Mouse (Mus musculus): ENCODE measurements around the gene Lgi4.

Lgi4 gene

DNA sequence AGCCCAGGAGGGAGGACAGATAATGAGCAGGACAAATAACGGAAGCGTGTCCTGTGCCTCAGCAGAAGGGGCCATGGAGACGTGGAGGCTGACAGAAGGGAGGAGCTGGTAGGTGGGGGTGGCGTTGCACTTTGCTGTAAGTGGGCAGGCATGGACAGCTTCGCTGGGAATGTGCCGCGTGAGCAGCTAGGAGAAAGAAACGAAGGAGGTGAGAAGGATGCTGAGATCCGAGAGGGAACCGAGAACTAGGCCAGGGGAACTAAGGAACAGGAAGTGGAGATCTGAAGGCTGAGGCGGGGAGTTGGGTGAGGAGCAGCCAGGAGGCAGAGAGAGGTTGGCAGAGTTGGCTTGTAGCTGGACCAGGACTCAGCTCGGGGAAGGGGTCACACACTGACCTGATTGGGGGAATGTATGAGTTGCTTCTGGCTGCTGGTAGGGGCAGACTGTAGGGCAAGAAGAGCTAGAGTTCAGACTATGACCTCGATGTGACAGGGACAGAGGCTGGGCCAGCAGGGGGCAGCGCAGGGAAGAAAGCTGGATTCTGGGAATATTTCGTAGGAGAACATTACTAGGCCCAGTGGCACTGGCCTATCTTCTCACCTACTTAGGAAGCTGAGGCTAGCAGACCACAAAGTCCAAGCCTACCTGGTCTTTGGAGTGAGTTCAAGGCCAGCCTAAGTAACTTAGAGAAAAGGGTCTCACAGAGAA, 46.1 kb downstream of the Lgi4 start:
- DNase-seq (ENCODE audit: low spot score in 2 of 2), result peak in 1 of 2 experiments; percentile 80

GRCm38 (mm10) chr7:31106166-31106565, 47.0 kb downstream of the Lgi4 start:
- no peak for DNase-seq (ENCODE audit: low spot score in 2 of 2)

DNA sequence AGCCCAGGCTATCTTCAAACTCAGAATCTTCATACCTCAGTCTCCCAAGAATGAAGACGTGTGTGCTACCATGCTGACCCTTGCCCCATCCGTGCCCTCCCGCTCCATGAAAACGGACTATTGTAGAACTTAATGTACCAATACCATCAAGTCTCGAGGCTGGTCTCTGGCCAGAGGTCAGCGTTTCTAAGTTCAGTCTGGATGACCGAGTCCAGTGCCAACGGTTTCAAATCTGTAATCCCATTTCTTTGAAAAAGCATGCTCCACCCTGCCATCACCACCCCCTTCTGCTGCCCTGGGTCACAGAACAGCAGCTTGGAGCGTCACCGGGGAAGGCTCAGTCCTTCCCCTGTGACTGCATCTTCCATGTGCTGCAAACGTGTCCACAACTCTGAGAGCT, 48.6 kb downstream of the Lgi4 start:
- no peak for DNase-seq (ENCODE audit: low spot score in 2 of 2)

- DNase-seq (ENCODE audit: low spot score in 2 of 2), result no peak
Measured at GRCm38 (mm10) chr7:31109091-31109490, 49.9 kb downstream of the Lgi4 start.

GRCm38 (mm10) chr7:31109796-31110195, 50.7 kb downstream of the Lgi4 start:
- no peak for DNase-seq (ENCODE audit: low spot score in 2 of 2)

- DNase-seq (ENCODE audit: low spot score in 2 of 2), result no peak
Measured at GRCm38 (mm10) chr7:31110861-31111385, 51.8 kb downstream of the Lgi4 start.

DNA sequence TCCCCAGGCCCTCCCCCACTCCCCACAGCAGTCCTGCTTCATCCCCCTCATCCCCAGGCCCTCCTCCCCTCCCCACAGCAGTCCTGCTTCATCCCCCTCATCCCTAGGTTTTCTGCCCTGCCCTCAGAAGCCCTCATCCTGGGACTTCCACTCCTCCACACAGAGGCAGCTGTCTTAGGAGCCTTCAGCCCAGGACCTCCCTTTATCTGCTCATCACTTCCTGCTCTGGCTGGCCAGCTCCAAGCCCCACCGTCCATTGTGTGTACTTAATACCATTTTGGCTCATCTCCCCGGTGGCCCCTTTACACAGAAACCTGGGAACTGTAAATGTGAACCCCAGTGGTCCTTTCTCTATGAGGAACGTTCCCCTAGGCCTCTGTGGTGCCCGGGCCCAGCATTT, 52.9 kb downstream of the Lgi4 start:
- DNase-seq (ENCODE audit: low spot score in 2 of 2), result no peak

DNA sequence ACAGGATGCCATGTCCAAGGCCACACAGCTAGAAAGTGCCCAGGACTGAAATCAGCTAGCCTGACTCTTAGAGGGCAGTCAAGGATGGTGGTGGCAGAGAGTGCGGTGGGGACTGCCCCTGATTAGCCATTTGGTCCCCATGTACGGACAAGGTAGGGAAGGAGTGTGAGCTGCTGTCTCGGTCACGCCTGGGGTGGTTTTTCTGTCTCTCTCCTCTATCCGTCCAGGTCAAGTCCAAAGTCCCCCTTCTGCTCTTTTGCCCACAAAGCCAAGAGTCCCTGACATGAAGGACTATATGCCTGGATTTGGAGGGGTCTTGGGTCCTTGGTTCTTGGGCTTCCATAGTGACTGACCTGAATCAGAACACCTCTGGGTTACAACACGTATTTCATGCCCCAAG, 54.7 kb downstream of the Lgi4 start:
- no peak for DNase-seq (ENCODE audit: low spot score in 2 of 2)

DNA sequence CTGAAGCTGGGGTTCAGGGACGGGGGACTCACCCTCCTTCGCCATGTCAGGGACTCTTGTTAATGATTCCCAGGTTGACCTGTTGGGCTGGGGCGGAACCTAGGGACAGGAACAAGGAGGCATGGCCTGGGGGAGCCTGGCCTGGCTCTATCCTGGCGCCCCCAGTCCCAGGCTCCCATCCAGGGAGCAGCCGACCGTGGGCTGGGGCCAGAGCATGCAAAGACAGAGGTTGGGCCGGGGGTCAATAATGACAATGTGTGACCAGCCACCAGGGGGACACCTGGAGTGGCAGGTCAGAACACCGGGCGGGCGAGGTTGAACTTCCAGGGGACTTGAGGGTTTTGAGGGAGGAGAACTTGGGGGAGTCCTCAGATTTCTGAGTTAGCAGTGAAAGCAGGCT, 55.5 kb downstream of the Lgi4 start:
- DNase-seq (ENCODE audit: low spot score in 2 of 2), result no peak

- DNase-seq (ENCODE audit: low spot score in 2 of 2), result no peak
Measured at GRCm38 (mm10) chr7:31115182-31115581, 56.0 kb downstream of the Lgi4 start, which contains the start of gene Hpn. TSS of gene Hpn (minus strand) at chr7:31115290.

DNA sequence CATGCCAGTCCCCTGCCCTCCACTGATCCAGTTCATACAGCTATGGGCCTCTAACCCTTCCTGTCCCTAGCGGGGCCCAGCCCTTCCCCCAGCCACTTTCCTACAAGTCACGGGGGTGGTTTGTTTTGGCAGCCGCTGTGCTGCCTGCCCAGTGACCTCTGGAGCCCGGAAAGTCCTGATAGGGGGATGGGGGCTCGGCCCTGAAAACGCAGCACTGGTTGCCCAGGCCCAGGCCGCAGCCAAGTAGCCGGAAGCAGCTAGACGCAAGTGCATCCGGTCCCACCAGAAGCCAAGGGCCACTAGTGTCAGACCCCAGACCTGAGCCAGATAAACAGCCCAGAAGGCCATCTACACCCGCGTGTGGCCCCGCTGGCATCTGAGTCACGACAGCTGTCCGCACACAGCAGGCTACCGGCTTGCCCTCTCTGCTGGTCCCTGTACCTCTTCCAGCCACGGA, 56.5 kb downstream of the Lgi4 start:
- DNase-seq (ENCODE audit: low spot score in 2 of 2), result no peak

GRCm38 (mm10) chr7:31116721-31117145, 57.6 kb downstream of the Lgi4 start:
- no peak for DNase-seq (ENCODE audit: low spot score in 2 of 2)

GRCm38 (mm10) chr7:31117465-31117864, 58.3 kb downstream of the Lgi4 start:
- DNase-seq (ENCODE audit: low spot score in 2 of 2), result no peak

GRCm38 (mm10) chr7:31118486-31118885, 59.3 kb downstream of the Lgi4 start:
- no peak for DNase-seq (ENCODE audit: low spot score in 2 of 2)

DNA sequence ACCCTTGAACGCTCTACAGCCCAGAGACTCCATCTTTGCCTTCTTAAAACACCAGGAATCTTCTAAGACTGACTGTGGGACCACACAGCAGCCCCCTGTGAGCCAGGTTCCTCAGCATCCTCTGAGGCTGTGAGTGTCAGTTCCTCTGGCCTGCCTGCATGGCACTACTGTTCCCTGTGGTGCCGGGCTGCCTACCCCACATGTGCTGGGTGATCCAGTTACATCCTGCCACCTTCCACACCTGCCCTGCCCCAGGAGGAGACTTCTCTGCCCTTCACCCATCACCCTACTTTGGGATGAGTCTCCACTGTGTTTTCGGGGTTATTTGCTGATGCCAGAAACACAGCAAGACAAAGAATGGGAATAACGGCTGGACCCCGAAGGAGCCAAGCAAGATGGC, 60.4 kb downstream of the Lgi4 start:
- no peak for DNase-seq (ENCODE audit: low spot score in 2 of 2)
